ENCODE assay signal across 10 mouse cellular contexts in genomic region chr6:39567528-39567927, GRCm38 (mm10). TPM values are rescaled to one million over a fixed set of nuclear protein-coding genes. Genes with fewer than 3 reads are reported as not detected.
DNase-seq lines count a peak whose midpoint lies in the region; ATAC-seq and TF ChIP-seq lines count a peak whose summit lies in the region.
"Had no signal": no experiment of that assay in that cellular context is flagged by ENCODE, and none has a peak within 500 bp of the region (broad histone marks: within the 10 kb centered on the region; RNA-seq: fewer than 3 reads in every experiment).

No protein-coding gene starts in this region.

- no peak overlapping the region for H3K4me2 ChIP-seq in hindbrain, embryonic 14.5 days (replicated peaks)
- no peak overlapping the region for H3K4me2 ChIP-seq in hindbrain, embryonic 13.5 days
- H3K4me2 ChIP-seq in intestine, embryonic 15.5 days (replicated peaks): no peak overlapping the region
- H3K4me2 ChIP-seq: embryonic facial prominence, embryonic 13.5 days; liver, embryonic 13.5 days had no signal

- intact Hi-C loops in left cerebral cortex, postnatal 4 days (cut with DNase I): no loop called here

- H3K4me3 ChIP-seq in hindbrain, embryonic 14.5 days (replicated peaks; ENCODE audit: low read length): no peak overlapping the region
- H3K4me3 ChIP-seq in hindbrain, embryonic 13.5 days: no peak overlapping the region
- no peak overlapping the region for H3K4me3 ChIP-seq in intestine, embryonic 15.5 days (replicated peaks)
- H3K4me3 ChIP-seq: embryonic facial prominence, embryonic 13.5 days; liver, embryonic 13.5 days had no signal

- peak; percentile 70 for DNase-seq in hindbrain, embryonic 14.5 days (ENCODE audit: low spot score)
- DNase-seq in CD4-positive, CD25-positive, alpha-beta regulatory T cell, adult 2 months (ENCODE audit: low read depth, low spot score): peak; percentile 73
- no peak for DNase-seq in Patski (ENCODE audit: low read depth, low spot score)
- DNase-seq in splenic B cell, adult 2 months (ENCODE audit: low read depth, low spot score): peak; percentile 72
- no peak for DNase-seq in left cerebral cortex, postnatal 4 days
- no peak for DNase-seq in spleen, postnatal 14 days (ENCODE audit: low spot score in 2 of 2)
- DNase-seq: liver, embryonic 13.5 days had no signal

- no peaks in the 10 kb centered on the region for H3K4me1 ChIP-seq in hindbrain, embryonic 14.5 days (replicated peaks; ENCODE audit: control insufficient read depth, insufficient read depth, low read length)
- no peaks in the 10 kb centered on the region; the same call in 1 of the 2 replicates for H3K4me1 ChIP-seq in hindbrain, embryonic 13.5 days (replicated peaks)
- no peaks in the 10 kb centered on the region for H3K4me1 ChIP-seq in intestine, embryonic 15.5 days (replicated peaks)

- in situ Hi-C loops in Patski (cut with MboI; ENCODE audit: low pct_unique_long_range_greater_than_20kb): loop anchor here (5.0 kb wide), 1 partner anchor 100 kb away; no protein-coding TSS in a partner anchor

- CTCF ChIA-PET in Patski (lab: Charles Lee): interaction anchor here (0.6 to 5.6 kb wide), 15 partner anchors 10 to 156 kb away, joined by 3 to 22 read pairs (median 4); no protein-coding TSS in a partner anchor

- peak; percentile 80 for TF ChIP-seq CTCF in Patski (IDR thresholded peaks at IDR 0.05)

- ATAC-seq in hindbrain, embryonic 14.5 days (ENCODE audit: low FRiP score): no peak
- no peak for ATAC-seq in hindbrain, embryonic 13.5 days (ENCODE audit: low FRiP score)
- ATAC-seq in Patski: peak; percentile 45
- ATAC-seq in intestine, embryonic 15.5 days: peak; percentile 31; the same call in 1 of the 2 replicates

- no peak overlapping the region for H3K9ac ChIP-seq in hindbrain, embryonic 14.5 days
- H3K9ac ChIP-seq in hindbrain, embryonic 13.5 days: no peak overlapping the region
- no peak overlapping the region for H3K9ac ChIP-seq in intestine, embryonic 15.5 days
- H3K9ac ChIP-seq: embryonic facial prominence, embryonic 13.5 days; liver, embryonic 13.5 days had no signal

- POLR2A ChIA-PET in Patski (lab: Charles Lee): interaction anchor here (0.6 to 0.9 kb wide), 2 partner anchors 23 to 135 kb away, joined by 3 read pairs; no protein-coding TSS in a partner anchor

- H3K36me3 ChIP-seq in hindbrain, embryonic 14.5 days (replicated peaks; ENCODE audit: control insufficient read depth, insufficient read depth): no peaks in the 10 kb centered on the region
- no peaks in the 10 kb centered on the region for H3K36me3 ChIP-seq in hindbrain, embryonic 13.5 days
- H3K36me3 ChIP-seq in intestine, embryonic 15.5 days: no peaks in the 10 kb centered on the region
- no peaks in the 10 kb centered on the region for H3K36me3 ChIP-seq in splenic B cell, adult 2 months (ENCODE audit: control insufficient read depth, insufficient read depth, low read length, poor library complexity, severe bottlenecking)
- H3K36me3 ChIP-seq: embryonic facial prominence, embryonic 13.5 days; liver, embryonic 13.5 days had no signal

- H3K9me3 ChIP-seq in hindbrain, embryonic 14.5 days (ENCODE audit: control insufficient read depth, low read length): no peaks in the 10 kb centered on the region
- no peaks in the 10 kb centered on the region for H3K9me3 ChIP-seq in hindbrain, embryonic 13.5 days
- H3K9me3 ChIP-seq in intestine, embryonic 15.5 days: no peaks in the 10 kb centered on the region
- H3K9me3 ChIP-seq: embryonic facial prominence, embryonic 13.5 days; liver, embryonic 13.5 days had no signal

- 14% methylated on average over 5 of the region's 5 CpGs for WGBS in hindbrain, embryonic 14.5 days
- WGBS in hindbrain, embryonic 13.5 days: 18% methylated on average over 5 of the region's 5 CpGs
- 16% methylated on average over 5 of the region's 5 CpGs for WGBS in intestine, embryonic 15.5 days

- no peaks in the 10 kb centered on the region for H3K27me3 ChIP-seq in hindbrain, embryonic 14.5 days (ENCODE audit: control insufficient read depth, insufficient read depth, low read length)
- H3K27me3 ChIP-seq in hindbrain, embryonic 13.5 days: 0 out of 2 replicates have a peak, but pooled peaks cover 2% of the 10 kb centered on the region
- no peaks in the 10 kb centered on the region for H3K27me3 ChIP-seq in Patski
- H3K27me3 ChIP-seq in intestine, embryonic 15.5 days (replicated peaks): no peaks in the 10 kb centered on the region
- H3K27me3 ChIP-seq in splenic B cell, adult 2 months (ENCODE audit: control insufficient read depth, insufficient read depth, low read length, poor library complexity, severe bottlenecking): no peaks in the 10 kb centered on the region
- H3K27me3 ChIP-seq: embryonic facial prominence, embryonic 13.5 days had no signal

- no peak overlapping the region for H3K27ac ChIP-seq in hindbrain, embryonic 14.5 days
- H3K27ac ChIP-seq in hindbrain, embryonic 13.5 days: no peak overlapping the region
- H3K27ac ChIP-seq in intestine, embryonic 15.5 days: no peak overlapping the region
- H3K27ac ChIP-seq: embryonic facial prominence, embryonic 13.5 days; liver, embryonic 13.5 days had no signal

RNA-seq across cellular contexts. Expression of gene Adck2, which starts 6.1 kb away (rescaled TPM):
- 37.5 and 38.0 TPM in 2 replicates for polyA plus RNA-seq in hindbrain, embryonic 14.5 days (2014; fragmentation: Nextera tagmentation; extraction: Ambion mirVana)
- polyA plus RNA-seq in hindbrain, embryonic 13.5 days (2015; fragmentation: Nextera tagmentation; extraction: Ambion mirVana): 41.4 and 46.9 TPM in 2 replicates
- 19.6 TPM for polyA plus RNA-seq in Patski (2021)
- 28.0 and 29.1 TPM in 2 replicates for polyA plus RNA-seq in intestine, embryonic 15.5 days (2015; fragmentation: Nextera tagmentation; extraction: Ambion mirVana)
- 10 to 100 TPM; 31.2 to 33.2 TPM for total RNA-seq in left cerebral cortex, postnatal 4 days (2021)

RNA-seq across cellular contexts. Expression of gene Dennd2a, which starts 9.9 kb away (rescaled TPM):
- 19.1 and 21.8 TPM in 2 replicates for polyA plus RNA-seq in hindbrain, embryonic 14.5 days (2014; fragmentation: Nextera tagmentation; extraction: Ambion mirVana)
- 25.4 and 27.5 TPM in 2 replicates for polyA plus RNA-seq in hindbrain, embryonic 13.5 days (2015; fragmentation: Nextera tagmentation; extraction: Ambion mirVana)
- polyA plus RNA-seq in Patski (2021): 52.7 TPM
- 11.7 and 12.3 TPM in 2 replicates for polyA plus RNA-seq in intestine, embryonic 15.5 days (2015; fragmentation: Nextera tagmentation; extraction: Ambion mirVana)
- 10 to 100 TPM; 25.9 to 27.0 TPM for total RNA-seq in left cerebral cortex, postnatal 4 days (2021)

RNA-seq across cellular contexts. Expression of gene Gm42420, which starts 18.0 kb away (rescaled TPM):
- 1.9 TPM in 1 of 2 replicates, not detected in the other for polyA plus RNA-seq in hindbrain, embryonic 14.5 days (2014; fragmentation: Nextera tagmentation; extraction: Ambion mirVana)
- 2.1 TPM in 1 of 2 replicates, not detected in the other for polyA plus RNA-seq in hindbrain, embryonic 13.5 days (2015; fragmentation: Nextera tagmentation; extraction: Ambion mirVana)
- polyA plus RNA-seq in Patski (2021): 2.2 TPM
- 1.1 and 1.2 TPM in 2 replicates for polyA plus RNA-seq in intestine, embryonic 15.5 days (2015; fragmentation: Nextera tagmentation; extraction: Ambion mirVana)
- total RNA-seq in left cerebral cortex, postnatal 4 days (2021): under 1 TPM in 1 of 2 experiments, not detected in 1; 0.77 TPM
- polyA plus RNA-seq: embryonic facial prominence, embryonic 13.5 days had no signal

RNA-seq across cellular contexts. Expression of gene Ndufb2, which starts 24.8 kb away (rescaled TPM):
- 525 and 566 TPM in 2 replicates for polyA plus RNA-seq in hindbrain, embryonic 14.5 days (2014; fragmentation: Nextera tagmentation; extraction: Ambion mirVana)
- polyA plus RNA-seq in hindbrain, embryonic 13.5 days (2015; fragmentation: Nextera tagmentation; extraction: Ambion mirVana): 410 and 414 TPM in 2 replicates
- 219 TPM for polyA plus RNA-seq in Patski (2021)
- 378 and 432 TPM in 2 replicates for polyA plus RNA-seq in intestine, embryonic 15.5 days (2015; fragmentation: Nextera tagmentation; extraction: Ambion mirVana)
- total RNA-seq in left cerebral cortex, postnatal 4 days (2021): 100 to 1,000 TPM; 146 to 170 TPM

Comparison
In these comparisons a context has a peak if more than half of its experiments do, and no peak if none do; other contexts are left out.
1. ATAC-seq: peak in Patski (single experiment) and intestine, embryonic 15.5 days (single experiment); none in hindbrain, embryonic 14.5 days (single experiment) and hindbrain, embryonic 13.5 days (single experiment).
2. DNase-seq: peak in hindbrain, embryonic 14.5 days (single experiment), CD4-positive, CD25-positive, alpha-beta regulatory T cell, adult 2 months (single experiment) and splenic B cell, adult 2 months (single experiment); none in Patski (single experiment), left cerebral cortex, postnatal 4 days (single experiment) and spleen, postnatal 14 days (0 of 2).